Mouse (Mus musculus): Measurements from ENCODE around the gene Tnfaip3.
A peak's percentile ranks its signal among the peaks of the same experiment; 100 is the strongest.

The Tnfaip3 gene

DNA sequence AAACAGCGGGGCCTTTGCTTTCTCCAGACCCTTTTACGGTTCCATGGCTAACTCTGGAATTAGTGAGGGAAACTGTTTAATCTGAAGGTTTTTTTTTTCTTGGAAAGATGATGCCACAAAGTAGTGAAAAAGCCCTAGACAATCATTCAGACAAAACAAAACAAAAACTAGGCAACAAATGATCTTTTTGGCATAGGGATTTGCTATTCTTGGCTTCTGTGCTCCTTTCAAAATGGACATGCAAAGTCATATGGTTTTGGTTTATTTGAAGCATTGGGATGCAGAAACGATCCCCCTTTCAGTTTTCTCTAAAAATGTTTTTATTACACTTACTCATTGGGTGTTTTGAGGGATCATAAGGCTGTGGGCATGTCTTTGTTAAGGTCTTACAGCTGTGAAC is 41.0 kb downstream of the Tnfaip3 start:
- no peak for DNase-seq (ENCODE audit: low read depth, low spot score)

GRCm38 (mm10) chr10:18966893-18967292 is 48.6 kb downstream of the Tnfaip3 start:
- DNase-seq (ENCODE audit: low read depth, low spot score) = no peak

- no peak for DNase-seq (ENCODE audit: low read depth, low spot score)
These were observed 49.9 kb downstream of the Tnfaip3 start for GRCm38 (mm10) chr10:18965601-18966000.

- DNase-seq (ENCODE audit: low read depth, low spot score) = peak; percentile 73
These were observed 50.6 kb downstream of the Tnfaip3 start for GRCm38 (mm10) chr10:18964856-18965255.

DNA sequence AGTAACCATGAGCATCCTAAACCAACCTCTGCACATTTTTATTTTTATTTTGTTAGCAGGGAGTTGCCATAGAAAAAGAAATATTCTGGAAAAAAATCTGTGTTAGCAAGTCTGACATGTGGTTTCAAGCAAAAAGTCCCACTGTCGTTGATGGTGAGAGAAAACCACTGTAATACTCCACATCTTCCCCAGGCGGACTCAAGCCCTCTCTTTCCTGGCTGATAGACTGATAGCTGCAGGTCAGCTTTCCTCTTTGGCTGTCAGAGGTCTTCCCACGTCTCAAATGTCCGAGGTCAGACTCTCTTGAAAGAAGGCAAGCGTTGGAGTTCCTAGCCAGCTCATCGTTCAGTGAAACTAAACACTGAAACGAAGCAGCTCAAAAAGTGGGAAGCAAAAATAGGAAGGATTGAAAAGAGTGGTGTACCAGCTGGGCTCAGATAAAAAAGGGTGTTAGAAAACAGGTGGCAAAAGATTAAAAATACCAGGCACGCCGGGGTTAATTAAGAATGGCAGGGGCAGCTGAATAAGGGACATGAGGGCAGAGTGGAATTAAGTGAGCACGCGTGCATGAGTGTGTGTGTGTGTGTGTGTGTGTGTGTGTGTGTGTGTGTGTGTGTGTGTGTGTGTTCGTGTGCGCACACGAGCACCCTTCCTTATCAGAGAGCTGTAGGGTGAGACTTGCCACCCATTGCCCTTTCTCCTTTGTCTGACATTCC is 55.5 kb downstream of the Tnfaip3 start:
- no peak for DNase-seq (ENCODE audit: low read depth, low spot score)

DNA sequence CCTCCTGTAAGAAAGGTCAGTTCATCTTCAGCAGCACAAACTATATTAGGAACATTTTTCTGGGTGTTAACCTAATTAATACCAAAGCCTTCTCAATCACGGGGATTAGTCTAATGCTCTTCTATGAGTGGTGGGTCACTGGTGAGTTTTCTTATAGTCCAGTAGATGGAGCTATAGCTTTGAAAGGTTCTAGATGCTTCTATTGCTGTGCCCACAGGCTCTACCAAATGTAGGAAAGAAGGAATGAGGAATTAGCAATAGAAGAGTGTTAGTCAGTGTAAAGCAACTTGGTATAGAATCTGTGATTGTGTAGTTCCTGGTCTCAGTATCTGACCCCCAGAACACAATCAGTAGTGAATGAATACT is 61.8 kb downstream of the Tnfaip3 start:
- peak; percentile 51 for DNase-seq (ENCODE audit: low read depth, low spot score)

- DNase-seq (ENCODE audit: low read depth, low spot score) = no peak
These were observed 62.3 kb downstream of the Tnfaip3 start for GRCm38 (mm10) chr10:18953011-18953705.
